Mouse (Mus musculus): ENCODE measurements at regions not wholly inside any gene's neighbourhood (a gene's known extent, or its start where the extent isn't known, plus 50 kb on each side); places are given as distances from the start of the nearest gene placed in this dataset.

- TF ChIP-seq ZC3H11A (IDR thresholded peaks at IDR 0.05; ENCODE audit: low read depth, low read length) (no peak), POLR2A (IDR thresholded peaks at IDR 0.05; ENCODE audit: low read depth, low read length) (no peak), UBTF (IDR thresholded peaks at IDR 0.05; ENCODE audit: low read depth, low read length) (no peak), ELF1 (IDR thresholded peaks at IDR 0.05; ENCODE audit: low read depth, low read length) (no peak), SIN3A (IDR thresholded peaks at IDR 0.05; ENCODE audit: low read length) (no peak), ZMIZ1 (IDR thresholded peaks at IDR 0.05; ENCODE audit: low read depth, low read length) (no peak), CTCF (conservative IDR thresholded peaks at IDR 0.05 in 1 of 2, IDR thresholded peaks at IDR 0.05 in 1 of 2; ENCODE audit: low read depth in 2 of 2, low read length in 2 of 2) (no peak), MAFK (IDR thresholded peaks at IDR 0.05; ENCODE audit: insufficient replicate concordance, low read length) (no peak), NELFE (IDR thresholded peaks at IDR 0.05; ENCODE audit: low read depth, low read length) (no peak), TCF12 (IDR thresholded peaks at IDR 0.05; ENCODE audit: low read depth, low read length) (no peak), RCOR1 (conservative IDR thresholded peaks at IDR 0.05; ENCODE audit: low read depth, low read length) (no peak), E2F4 (IDR thresholded peaks at IDR 0.05; ENCODE audit: insufficient replicate concordance, low read depth, low read length) (no peak)
Measured at GRCm38 (mm10) chr1:113247325-113247724, 1382.6 kb upstream of the Dsel start.
